Mouse (Mus musculus): ENCODE results near the gene Psmc4. TPM values are rescaled to one million over a fixed set of nuclear protein-coding genes. Genes with fewer than 3 reads are reported as not detected.

Psmc4 gene
- polyA plus RNA-seq, 1 experiment, result 222 TPM

DNA sequence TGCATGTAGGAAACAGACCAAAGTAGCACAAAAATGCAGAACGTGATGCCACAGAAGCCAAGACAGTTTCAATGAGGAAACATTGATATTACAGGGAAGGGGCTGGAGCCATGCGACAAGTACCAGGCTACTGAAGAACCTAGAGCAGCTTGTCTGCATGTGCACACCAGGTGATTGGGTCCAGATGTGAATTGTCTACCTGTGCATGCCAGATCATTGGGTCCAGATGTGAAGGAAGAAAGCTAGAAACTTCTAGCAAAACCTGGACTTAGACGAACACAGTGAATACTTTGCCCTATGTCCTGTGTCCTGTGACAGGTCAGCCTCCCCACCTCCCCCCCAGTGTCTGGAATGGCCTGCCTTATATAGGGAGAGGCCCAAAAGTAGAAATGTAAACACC, 18.8 kb upstream of the Psmc4 start:
- no peak for TF ChIP-seq CTCF (IDR thresholded peaks at IDR 0.05; ENCODE audit: borderline replicate concordance, insufficient read depth, low read depth, low read length)
- no peak for TF ChIP-seq POLR2A (IDR thresholded peaks at IDR 0.05; ENCODE audit: borderline replicate concordance, insufficient read depth, low read length)
- WGBS, result 85% methylated on average over 3 of the region's 3 CpGs
- H3K27ac ChIP-seq (ENCODE audit: insufficient read depth, low read length), result no peak overlapping the region

DNA sequence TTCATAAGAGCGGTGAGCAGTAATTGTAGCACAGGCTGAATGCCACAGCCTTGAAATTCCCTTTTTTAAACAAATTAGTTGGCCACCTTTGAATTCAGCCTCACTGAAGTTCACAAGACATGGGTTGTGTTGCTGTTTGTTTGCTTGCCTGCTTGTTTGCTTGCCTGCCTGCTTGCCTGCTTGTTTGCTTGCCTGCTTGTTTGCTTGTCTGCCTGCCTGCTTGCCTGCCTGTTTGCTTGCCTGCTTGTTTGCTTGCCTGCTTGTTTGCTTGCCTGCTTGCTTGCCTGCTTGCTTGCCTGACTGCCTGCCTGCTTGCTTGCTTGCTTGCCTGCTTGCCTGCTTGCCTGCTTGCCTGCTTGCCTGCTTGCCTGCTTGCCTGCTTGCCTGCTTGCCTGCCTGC, 10.1 kb upstream of the Psmc4 start:
- no peak overlapping the region for H3K27ac ChIP-seq (ENCODE audit: insufficient read depth, low read length)

More for the DNA sequence above, 18.8 kb upstream of the Psmc4 start:
- Histone ChIP-seq H3K4me3 (replicated peaks; ENCODE audit: insufficient read depth, low read depth, low read length) (no peak overlapping the region), H3K4me1 (ENCODE audit: control insufficient read depth, insufficient read depth, low read length) (no peaks in the 10 kb centered on the region), H3K27me3 (ENCODE audit: control insufficient read depth, insufficient read depth, low read length) (no peaks in the 10 kb centered on the region)
- DNase-seq, result no peak

DNA sequence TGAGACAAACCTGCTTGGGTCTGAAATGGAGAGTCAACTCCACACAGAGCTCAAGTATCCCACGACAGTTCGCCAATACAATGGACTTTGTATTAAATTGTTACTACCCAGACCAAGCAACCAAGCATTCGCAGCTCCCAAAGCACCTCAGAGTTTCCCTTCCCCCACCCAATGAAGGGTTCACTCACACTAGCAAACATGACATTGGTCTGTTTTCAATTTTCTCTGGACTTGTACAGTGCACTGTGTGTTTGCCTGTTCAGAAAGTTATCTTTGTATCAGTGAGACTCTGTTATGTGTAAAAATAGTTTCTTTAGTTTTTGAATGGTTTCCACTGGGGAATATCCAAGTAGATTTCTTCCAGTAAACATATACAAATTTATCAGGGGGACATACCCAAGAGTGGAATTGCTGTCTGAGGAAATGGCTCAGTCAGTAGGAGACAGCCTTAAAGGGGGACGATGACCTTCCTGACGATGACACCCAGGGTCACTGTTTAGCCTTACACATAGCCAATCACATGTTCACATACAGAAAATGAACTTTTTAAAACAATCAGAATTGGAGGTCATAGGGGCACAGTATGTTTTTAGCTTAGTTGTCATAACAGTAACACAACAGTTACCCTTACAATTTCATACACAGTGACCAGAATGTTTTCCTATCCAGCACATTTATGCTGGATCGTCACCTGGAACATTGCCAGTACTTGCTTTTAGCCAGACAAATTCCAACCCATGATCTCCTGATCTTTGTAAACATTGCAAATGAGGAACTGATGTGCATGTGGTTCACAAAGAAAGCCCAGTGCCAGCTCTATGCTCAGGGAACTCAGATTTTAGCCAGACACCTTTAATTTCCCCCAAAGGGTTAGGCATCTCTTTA, 3.4 kb upstream of the Psmc4 start:
- 81% methylated on average over 6 of the region's 6 CpGs for WGBS
- no peak for TF ChIP-seq POLR2A (IDR thresholded peaks at IDR 0.05; ENCODE audit: borderline replicate concordance, insufficient read depth, low read length)
- no peak for TF ChIP-seq CTCF (IDR thresholded peaks at IDR 0.05; ENCODE audit: borderline replicate concordance, insufficient read depth, low read depth, low read length)
- H3K27ac ChIP-seq (ENCODE audit: insufficient read depth, low read length), result no peak overlapping the region
- DNase-seq, result no peak
- H3K4me1 ChIP-seq (ENCODE audit: control insufficient read depth, insufficient read depth, low read length), result peaks cover 7% of the 10 kb centered on the region
- no peak overlapping the region for H3K4me3 ChIP-seq (replicated peaks; ENCODE audit: insufficient read depth, low read depth, low read length)
- H3K27me3 ChIP-seq (ENCODE audit: control insufficient read depth, insufficient read depth, low read length), result no peaks in the 10 kb centered on the region

More for the DNA sequence above, 10.1 kb upstream of the Psmc4 start:
- TF ChIP-seq POLR2A (IDR thresholded peaks at IDR 0.05; ENCODE audit: borderline replicate concordance, insufficient read depth, low read length) (no peak), CTCF (IDR thresholded peaks at IDR 0.05; ENCODE audit: borderline replicate concordance, insufficient read depth, low read depth, low read length) (no peak)
- Histone ChIP-seq H3K4me3 (replicated peaks; ENCODE audit: insufficient read depth, low read depth, low read length) (no peak overlapping the region), H3K4me1 (ENCODE audit: control insufficient read depth, insufficient read depth, low read length) (no peaks in the 10 kb centered on the region), H3K27me3 (ENCODE audit: control insufficient read depth, insufficient read depth, low read length) (no peaks in the 10 kb centered on the region)
- DNase-seq, result no peak
- 98% methylated on average over 1 of the region's 1 CpGs for WGBS

DNA sequence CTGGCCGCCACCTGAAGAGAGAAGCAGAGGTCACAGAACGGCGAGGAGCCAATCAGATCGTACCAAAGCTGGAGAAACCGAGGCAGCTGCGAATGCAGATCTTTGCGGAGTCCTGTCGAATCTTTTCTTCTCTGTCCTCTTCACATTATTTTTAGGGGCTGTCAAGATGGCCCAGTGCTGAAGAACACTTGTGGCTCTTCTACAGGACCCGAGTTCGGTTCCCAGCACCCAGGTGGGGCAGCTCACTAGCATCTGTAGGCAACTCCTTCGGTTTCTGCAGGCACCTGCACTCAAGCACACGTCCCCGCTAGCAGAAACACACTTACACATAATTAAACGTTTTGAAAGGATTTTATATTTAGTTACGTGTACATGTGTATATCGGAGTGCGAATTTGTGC, 683 bp upstream of the Psmc4 start:
- WGBS, result 57% methylated on average over 17 of the region's 17 CpGs
- peaks cover 7% of the 10 kb centered on the region for H3K4me1 ChIP-seq (ENCODE audit: control insufficient read depth, insufficient read depth, low read length)
- H3K27ac ChIP-seq (ENCODE audit: insufficient read depth, low read length), result no peak overlapping the region
- no peaks in the 10 kb centered on the region for H3K27me3 ChIP-seq (ENCODE audit: control insufficient read depth, insufficient read depth, low read length)
- DNase-seq, result peak in 1 of 2 experiments; percentile 38
- TF ChIP-seq CTCF (IDR thresholded peaks at IDR 0.05; ENCODE audit: borderline replicate concordance, insufficient read depth, low read depth, low read length), result no peak
- no peak for TF ChIP-seq POLR2A (IDR thresholded peaks at IDR 0.05; ENCODE audit: borderline replicate concordance, insufficient read depth, low read length)
- H3K4me3 ChIP-seq (replicated peaks; ENCODE audit: insufficient read depth, low read depth, low read length), result no peak overlapping the region

DNA sequence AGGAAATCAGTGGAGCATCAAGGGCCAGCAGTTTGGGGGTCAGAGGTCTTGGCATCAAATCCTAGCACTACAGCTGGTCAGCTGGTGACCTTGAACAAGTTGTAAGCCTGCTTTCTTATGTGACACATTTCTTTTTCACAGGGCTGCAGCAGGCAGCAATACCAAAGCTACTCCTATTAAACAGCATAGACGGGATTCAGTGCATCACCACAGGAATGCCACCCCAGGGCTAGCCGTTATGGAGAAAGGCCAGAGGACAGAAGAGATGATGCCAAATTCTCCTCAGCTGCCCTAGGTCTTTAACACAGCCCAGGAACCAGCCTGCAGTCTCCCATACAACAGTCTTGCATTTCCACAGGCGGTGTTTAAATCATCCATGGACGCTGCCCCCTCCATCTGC, 5.4 kb downstream of the Psmc4 start:
- Histone ChIP-seq H3K27ac (ENCODE audit: insufficient read depth, low read length) (no peak overlapping the region), H3K27me3 (ENCODE audit: control insufficient read depth, insufficient read depth, low read length) (no peaks in the 10 kb centered on the region), H3K4me1 (ENCODE audit: control insufficient read depth, insufficient read depth, low read length) (peaks cover 7% of the 10 kb centered on the region), H3K4me3 (replicated peaks; ENCODE audit: insufficient read depth, low read depth, low read length) (no peak overlapping the region)
- TF ChIP-seq CTCF (IDR thresholded peaks at IDR 0.05; ENCODE audit: borderline replicate concordance, insufficient read depth, low read depth, low read length), result no peak
- TF ChIP-seq POLR2A (IDR thresholded peaks at IDR 0.05; ENCODE audit: borderline replicate concordance, insufficient read depth, low read length), result no peak
- no peak for DNase-seq
- 57% methylated on average over 4 of the region's 4 CpGs for WGBS

DNA sequence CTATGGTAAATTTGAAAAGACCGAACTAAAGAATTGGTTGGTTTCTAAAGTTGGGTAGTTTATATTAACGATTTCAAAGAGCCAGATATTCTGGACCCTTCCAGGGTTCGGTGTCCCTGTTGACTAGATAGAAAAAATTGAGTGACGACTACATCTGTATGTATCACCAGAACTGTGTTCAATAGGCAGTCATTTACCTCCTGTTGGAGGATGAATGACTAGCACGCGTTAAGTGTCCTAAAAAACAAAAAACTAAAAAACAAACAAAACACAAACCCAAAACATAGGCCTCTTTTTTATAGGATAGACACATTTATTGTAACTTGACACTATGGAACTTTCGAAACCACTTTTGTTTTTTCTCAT, 35.5 kb downstream of the Psmc4 start:
- no peak for DNase-seq
- H3K4me1 ChIP-seq (ENCODE audit: control insufficient read depth, insufficient read depth, low read length), result no peaks in the 10 kb centered on the region
- H3K4me3 ChIP-seq (replicated peaks; ENCODE audit: insufficient read depth, low read depth, low read length), result peak overlapping the region; percentile 99
- 17% methylated on average over 7 of the region's 7 CpGs for WGBS
- TF ChIP-seq CTCF (IDR thresholded peaks at IDR 0.05; ENCODE audit: borderline replicate concordance, insufficient read depth, low read depth, low read length) (no peak), POLR2A (IDR thresholded peaks at IDR 0.05; ENCODE audit: borderline replicate concordance, insufficient read depth, low read length) (no peak)
- no peak overlapping the region for H3K27ac ChIP-seq (ENCODE audit: insufficient read depth, low read length)
- no peaks in the 10 kb centered on the region for H3K27me3 ChIP-seq (ENCODE audit: control insufficient read depth, insufficient read depth, low read length)

DNA sequence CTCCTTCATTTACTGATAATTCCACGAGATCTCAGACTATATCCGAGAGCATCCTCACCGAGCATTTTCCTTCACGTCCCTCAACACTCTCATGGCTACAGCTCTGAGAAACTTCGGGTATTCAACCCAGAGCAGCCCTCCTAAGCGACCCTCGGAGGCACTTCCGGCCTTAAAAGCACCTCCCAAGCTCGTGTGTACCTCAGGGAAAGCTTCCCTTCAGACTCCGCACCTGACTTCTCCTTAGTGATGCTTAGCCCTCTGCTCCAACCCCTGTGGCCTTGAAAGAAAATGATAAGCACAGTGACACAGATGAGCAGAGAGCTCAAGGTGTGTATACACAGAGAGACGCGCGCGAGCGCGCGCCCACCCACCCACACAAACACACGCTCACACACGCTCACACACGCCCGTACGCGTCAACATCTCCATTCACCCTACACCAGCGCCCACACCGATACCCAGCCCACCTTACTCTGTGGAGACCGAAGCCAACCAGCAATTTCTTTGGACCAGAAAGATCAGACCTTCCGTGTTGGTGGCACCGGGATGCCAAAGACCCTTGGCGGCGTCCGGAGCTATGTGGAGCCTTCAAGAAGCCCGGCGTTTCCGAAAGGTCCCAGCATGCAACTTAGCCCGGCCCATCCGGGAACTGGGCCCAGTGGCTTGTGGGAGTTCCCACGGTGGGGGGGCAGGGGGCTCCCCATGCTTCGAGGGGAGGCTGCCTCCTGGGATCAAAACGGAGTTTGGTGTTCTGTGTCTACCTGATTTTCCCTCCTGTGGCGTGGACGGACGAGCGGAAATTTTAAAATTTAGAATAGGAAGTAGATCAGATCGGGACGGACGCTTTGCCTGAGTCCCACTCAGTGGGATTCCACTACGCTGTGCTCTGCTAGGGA, 36.1 kb downstream of the Psmc4 start, which contains the start of gene Zfp850:
Zfp850 (minus strand) TSS at position 567 of the 896 bp plus-strand sequence.
- WGBS, result under 1% methylated on average over 47 of the region's 47 CpGs
- no peak for TF ChIP-seq CTCF (IDR thresholded peaks at IDR 0.05; ENCODE audit: borderline replicate concordance, insufficient read depth, low read depth, low read length)
- peak; percentile 30; the same call in 1 of the 2 replicates for TF ChIP-seq POLR2A (IDR thresholded peaks at IDR 0.05; ENCODE audit: borderline replicate concordance, insufficient read depth, low read length)
- Histone ChIP-seq H3K27me3 (ENCODE audit: control insufficient read depth, insufficient read depth, low read length) (no peaks in the 10 kb centered on the region), H3K27ac (ENCODE audit: insufficient read depth, low read length) (peak within 1 kb of the TSS; percentile 22; the same call in 1 of the 2 replicates), H3K4me1 (ENCODE audit: control insufficient read depth, insufficient read depth, low read length) (no peaks in the 10 kb centered on the region), H3K4me3 (replicated peaks; ENCODE audit: insufficient read depth, low read depth, low read length) (peak within 1 kb of the TSS; percentile 99)
- peak; percentile 79 to 81 for DNase-seq

Data from cerebellum, adult 2 months (tissue).